Mouse (Mus musculus) fibroblast of lung, adult 2 months (primary cell): ENCODE data around the gene Slc45a3.

Experiments
- DNase-seq: peaks from one replicate; pipeline ENCODE4 v3.0.0-alpha.2; 2011; ENCODE audit warnings: low read depth

The Slc45a3 gene

DNA sequence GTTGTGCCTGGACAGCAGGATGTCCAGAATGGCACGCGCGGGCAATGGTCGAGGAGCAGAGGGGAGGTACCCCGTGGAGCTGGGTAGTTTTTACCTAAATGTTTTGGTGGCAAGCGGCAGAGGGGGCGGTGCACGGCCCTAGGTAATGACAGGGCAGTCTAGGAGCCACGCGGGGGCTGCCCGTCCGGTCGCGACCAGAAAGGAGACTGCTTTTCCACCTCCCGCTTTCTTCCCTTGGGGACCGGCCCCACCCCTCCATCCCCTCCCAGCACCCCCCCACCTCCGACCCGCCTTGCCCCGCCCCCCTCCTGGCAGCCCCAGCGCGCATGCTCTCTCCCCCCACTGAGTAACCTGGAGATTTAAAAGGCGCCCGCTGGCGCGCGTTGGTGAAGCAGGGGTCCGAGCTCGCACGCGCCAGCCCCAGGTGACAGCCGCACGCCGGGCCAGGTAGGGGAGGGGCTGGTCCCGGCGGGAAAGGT lies at the start of gene Slc45a3:
Gene Slc45a3 (plus strand): TSS at position 362 of the 479 bp plus-strand sequence.
- DNase-seq = no peak

DNA sequence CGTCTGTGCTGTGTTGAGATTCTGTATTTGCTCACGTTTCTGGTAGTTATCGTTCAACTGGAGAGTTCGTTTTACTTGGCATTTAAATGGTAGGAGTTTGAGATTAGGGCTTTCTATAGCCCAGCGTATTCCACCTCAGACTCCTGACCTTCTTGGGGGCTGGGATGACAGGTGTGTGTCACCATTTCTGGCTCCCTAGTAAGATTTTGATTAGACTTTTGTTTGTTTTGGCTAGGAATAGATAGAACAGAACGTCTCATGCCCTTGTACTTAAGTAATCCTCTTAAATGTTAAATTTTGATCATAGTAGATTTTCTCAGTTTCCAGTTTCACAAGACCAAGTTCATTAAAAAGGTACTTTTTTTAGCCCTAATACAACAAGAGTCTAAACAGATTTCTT lies 45.1 kb upstream of the Slc45a3 start:
- no peak for DNase-seq

DNA sequence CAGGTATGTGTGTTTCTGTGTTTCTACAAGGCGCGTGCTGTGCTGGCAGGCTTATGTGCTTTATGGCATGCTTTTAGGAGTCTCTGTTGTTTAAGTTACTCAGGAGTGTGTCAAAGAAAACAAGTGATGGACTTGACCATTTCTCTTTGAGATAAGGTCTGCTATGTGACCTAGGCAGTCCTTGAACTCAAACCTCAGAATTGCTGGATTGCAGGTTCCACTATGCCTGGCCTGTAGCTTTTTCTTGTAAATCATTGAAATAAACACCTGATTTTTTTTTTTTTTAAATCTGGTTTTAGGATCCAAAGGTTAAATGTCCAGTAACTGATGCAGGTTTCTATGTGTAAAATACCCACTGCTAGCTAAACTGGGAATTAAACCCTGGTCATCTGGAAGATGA lies 43.7 kb upstream of the Slc45a3 start:
- no peak for DNase-seq

DNA sequence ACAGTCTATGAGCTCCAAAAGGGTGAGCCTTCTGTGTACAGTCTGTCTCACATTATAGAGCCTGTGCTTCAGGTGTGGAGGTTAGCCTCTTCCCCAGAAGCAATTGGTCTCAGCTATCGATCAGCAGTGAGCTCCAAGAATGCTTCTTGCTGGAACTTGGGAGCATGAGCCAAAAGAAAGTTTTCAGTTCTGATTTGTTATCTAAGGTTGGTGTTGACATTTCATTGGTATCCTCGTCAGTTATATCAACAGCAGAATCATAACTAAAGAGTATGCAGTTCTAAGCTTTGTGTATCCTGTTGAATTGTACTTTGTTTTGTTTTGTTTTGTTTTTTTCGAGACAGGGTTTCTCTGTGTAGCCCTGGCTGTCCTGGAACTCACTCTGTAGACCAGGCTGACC lies 40.7 kb upstream of the Slc45a3 start:
- DNase-seq = no peak

DNA sequence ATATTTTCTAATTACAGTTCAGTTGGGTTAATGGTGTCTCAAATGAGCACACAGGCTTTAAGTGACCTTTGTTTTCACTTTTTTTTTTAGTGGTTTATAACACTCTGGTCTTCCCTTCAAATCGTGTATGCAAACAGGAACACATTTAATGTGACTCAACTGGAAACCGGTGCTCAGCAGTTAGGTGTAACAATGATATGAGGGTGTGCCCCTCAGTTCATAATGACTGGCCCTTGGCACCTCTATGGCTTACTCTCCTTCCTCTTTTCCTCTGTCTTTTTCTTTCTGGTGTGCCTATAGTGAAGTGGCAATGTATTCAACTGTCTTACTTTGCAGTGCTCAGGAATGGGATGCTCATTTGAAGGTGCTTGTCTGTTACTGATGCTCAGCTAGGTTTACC lies 29.3 kb upstream of the Slc45a3 start:
- no peak for DNase-seq

DNA sequence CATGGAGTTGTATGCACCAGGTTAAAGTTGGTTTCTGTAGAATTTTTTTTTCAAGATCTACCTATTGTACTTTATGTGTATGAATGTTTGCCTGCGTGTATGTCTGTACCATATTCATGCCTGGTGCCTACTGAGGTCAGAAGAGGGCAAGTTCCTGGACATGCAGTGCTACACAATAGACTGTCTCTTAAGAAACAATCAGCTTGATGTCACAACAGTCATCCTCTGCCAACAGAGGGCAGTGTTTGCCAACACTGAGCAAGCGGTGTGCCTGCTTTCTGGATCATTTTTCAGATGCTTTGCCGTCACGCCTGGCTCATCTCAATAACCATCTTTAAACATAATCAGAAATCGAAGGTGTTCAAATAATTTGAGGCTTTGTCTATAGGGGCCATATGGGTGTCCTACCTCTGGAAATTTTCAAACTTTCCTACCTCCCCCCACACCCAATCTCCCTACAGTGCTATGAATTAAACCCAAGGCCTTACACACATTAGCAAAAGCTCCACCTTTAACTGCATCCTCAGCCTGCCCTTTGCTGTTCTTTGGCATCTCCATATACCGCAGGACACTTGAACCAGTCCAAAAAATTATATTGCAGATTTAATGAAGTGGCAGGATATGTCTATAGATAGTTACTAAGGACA lies 25.0 kb upstream of the Slc45a3 start:
- peak; percentile 27 for DNase-seq

DNA sequence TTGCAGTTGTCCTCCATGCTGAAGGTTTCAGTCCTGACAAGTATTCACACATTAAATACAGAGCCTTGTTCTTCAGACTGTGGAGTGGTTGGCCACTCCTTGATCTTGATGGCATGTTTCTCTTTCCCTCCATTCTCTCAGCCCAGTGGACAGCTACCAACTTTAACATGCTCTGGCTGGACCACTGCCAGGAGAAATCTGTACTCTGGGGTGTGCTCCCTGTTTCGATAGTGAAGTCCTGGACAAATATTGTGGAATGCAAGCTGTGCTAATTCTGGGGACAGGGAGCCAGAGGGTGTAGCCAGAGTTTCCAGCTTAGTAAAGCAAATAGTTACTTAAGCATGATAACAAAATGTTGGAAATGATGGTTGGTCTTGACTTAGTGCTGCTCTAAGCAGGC lies 24.0 kb upstream of the Slc45a3 start:
- DNase-seq = no peak

DNA sequence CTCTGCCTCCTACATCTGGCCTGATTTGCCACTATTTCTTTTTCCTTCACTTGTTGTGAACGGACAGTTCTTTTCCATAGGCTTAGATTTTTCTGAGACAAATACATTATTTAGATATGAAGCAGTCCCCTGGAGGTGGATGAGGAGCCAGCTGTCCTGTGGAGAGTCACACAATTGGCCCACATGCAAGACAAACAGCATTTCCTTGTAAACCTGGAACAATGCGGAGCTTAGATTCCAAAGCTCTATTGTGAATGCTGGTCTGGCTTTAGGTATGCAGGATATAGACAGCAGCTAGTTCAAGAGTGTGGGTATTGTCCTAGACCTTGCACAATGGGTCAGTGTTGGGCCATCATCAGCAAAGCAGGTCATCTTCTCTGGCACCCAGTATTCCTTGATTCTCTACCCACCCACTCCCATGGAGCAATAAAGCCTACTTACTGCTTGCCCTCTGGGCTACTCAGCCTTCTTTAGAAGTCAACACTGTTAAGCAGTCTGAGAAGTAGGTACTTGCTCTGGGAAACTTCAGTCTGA lies 22.0 kb upstream of the Slc45a3 start:
- no peak for DNase-seq

DNA sequence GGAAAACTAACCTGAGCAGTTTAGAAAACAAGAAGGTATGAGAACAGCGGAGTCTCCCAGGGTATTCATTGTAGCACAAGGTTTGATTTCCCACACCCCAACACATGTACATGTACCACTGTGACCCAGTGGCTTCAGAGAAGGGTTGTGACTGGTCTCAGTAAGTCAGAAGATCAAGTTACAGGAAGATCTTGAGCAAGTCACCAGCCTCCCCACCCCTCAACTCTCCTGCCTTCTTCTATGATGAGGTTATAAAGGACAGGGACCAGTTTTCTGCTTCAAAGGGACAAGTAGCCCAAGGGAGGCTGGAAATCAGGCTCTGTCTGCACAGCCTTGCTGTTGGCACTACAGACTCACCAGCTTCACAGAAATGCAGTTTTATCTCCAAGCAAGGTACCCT lies 21.3 kb upstream of the Slc45a3 start:
- DNase-seq = no peak

DNA sequence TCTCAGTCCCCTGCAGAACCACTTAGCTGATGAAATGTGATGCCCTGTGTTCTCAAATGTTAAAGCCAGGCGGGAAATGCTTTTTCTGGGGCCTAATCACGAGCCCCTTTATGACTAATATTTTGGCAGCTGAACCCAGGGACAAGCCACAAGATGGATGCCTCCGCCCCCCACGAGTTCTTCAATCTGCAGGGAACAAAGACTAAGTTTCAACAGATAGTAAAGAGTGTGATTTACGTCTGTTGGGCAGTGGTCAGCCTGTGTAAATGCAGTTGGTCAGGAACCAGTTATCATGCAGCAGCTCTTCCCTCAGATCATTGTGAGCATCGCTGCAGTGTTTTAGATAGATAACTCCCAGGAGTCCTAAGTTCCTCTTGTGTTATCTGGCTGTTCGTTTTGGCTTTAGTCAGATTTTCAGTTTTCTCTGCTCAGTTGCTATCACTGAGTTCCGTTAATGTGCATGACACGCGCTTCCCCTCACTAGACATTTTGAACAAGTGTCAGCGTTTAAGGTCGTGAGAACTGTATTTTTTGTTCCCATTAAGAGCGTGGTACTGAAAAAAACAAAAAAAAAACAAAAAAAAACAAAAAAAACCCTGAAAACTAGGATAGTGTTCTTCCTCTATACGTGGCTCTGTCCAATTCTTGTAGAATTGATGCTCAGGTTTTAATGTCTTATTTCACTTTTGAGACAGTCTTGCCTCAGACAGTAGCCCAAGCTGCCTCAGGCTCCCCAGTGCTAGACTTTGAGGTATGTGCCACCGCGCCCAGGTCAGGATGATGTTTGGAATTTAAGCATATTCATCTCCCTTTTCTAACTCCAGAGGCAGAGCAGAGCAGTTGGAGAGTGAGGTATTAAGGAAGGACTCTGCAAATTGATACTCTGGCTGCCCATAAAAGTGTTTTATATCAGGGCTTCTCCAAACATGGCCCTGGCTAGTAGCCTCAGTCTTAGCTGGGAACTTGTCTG lies 19.9 kb upstream of the Slc45a3 start:
- peak; percentile 29 for DNase-seq

DNA sequence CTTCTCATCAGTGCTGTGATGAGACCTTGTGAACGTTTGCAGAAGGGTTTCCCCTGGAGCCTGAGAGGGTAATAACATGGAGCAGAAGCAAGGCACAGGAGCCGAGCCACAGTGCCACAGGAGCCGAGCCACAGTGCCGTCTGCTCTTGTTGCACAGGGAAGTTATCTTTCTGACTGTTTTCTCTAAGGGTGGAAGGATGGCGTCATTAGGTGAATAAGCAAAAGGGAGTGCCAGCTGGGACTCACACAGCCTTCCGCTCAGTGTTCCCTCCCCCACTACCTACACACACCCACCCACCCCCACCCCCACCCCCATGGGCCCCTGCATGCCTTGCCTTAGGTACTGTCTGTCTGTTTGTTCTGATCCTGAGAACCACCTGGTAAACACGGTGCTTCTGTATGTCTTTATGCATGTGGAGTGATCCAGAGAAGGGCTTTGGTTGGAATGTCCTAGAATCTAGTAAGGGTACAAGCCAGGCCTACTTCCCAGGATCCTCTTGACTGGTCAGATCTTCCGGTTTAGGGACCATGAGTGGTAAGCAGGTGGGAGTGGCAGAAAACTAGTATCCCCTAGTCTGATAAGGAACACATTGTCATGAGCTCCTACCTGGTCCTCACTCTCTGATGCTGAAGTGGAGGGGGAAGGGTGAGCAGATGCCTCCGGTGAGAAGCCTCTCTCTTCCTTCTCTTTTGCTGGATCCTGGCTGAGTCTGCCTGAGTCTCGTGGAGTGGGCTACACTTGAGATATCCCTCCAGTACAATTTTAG lies 16.9 kb upstream of the Slc45a3 start:
- DNase-seq = no peak

DNA sequence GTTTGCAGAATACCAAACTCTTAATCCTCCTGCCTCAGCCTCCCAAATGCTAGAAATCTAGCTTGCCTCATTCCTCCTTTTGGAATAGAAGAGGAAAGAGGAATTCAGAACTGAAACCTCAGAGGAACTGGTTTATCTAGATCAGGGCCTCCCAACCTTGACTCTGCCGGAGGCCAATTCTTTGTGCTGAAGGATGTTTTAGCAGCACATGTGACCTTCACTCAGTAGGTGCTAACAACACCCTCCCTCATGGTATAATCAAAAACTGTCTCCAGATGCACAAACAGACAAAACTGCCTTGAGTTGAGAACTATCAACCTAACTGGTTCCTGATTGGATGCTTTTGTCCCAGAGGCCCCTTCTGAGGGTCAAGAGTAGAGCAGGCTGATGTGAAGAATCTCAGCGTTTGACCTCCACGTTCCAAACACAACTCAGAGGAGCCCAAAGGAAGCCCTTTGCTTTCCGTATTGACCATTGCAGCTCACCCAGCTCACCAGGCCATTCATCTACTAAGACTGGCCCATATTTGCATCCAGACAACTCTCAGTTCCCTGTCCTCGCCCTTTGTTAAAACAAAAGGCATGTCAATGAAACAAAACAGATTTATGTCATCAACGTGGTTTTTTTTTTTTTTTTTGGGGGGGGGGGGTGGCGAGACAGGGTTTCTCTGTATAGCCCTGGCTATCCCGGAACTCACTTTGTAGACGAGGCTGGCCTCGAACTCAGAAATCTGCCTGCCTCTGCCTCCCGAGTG lies 16.1 kb upstream of the Slc45a3 start:
- no peak for DNase-seq

DNA sequence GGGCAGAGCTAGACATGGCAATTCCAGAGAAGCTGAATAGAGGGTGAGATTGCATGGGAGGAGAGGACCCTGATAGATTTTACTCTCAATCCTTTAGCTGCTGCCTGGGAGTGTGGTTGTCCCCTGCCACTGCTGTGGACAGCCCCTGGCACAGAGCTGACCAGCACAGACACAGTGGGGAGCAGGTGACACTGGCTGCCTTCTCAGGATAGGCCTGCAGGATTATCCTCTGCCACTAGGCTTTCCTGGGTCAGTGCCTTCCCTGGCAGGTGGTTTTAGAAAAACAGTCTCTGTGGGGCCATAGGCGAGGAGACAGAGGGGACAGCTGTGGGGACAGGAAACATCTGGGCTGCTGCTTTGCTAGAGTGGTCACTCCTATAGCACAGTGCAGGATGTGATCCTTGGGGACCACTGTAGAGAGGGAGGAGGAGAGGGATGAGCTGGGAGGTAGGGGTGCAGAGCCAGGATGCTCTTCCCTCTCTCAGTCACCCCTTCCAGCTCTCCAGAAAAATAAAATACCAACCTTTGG lies 14.7 kb upstream of the Slc45a3 start:
- no peak for DNase-seq

DNA sequence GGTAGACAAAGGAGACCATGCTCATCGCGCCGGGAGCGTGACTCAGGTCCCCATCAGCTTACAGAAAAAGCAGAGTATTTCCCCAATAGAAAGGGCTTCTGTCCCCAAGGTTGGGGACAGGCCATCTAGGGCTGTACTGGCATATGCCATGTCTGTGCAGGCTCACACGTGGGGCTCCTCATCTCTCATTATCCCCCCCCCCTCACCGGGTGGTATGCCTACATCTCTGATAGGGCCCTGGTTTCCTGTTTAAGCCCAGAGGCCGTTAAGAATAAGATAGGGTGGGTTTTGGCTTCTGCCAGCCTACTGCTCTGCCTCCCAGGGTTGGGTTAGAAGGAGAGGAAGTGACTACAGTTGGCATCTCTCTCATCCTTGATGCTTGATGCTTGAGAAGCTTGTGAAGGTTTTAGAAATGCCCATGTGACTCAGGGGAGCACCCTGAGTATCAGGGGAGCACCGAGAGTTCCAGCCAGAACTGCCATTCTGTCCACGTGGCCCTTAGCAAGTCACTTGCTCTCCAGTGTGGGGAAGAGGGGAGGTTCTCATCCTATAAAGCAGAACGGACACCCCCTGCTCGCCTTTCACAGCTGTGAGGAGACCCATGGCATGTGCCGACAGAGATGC lies 8.4 kb upstream of the Slc45a3 start:
- DNase-seq = no peak

DNA sequence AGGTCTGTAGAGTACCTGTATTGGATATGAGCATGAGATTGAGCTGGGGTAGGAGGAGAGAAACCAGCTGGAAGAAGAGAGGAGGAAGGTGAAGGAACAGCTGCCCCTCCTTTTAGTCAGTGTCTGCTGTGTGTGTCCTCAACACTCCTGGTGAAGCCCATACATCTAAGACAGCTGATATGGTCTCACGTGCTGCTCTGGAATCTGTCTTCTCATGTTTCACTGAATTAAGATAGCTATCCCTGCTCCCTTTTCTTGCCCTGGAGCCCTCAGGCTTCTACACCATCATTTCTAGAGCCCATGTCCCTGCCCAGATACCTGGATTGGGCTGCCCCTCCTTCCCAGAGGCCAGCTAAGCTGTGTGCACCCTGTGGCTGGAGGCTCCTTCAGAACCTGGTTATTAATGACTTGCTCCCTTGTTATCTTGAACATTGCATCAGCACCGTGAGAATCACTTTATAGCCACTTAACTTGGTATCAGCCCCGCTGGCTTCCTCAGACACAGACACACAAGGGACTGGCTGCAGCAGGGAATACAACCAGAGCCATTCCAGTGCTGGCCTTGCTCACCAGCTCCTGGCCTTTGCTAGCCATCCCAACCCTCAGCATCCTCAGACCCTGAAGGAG lies 7.5 kb upstream of the Slc45a3 start:
- no peak for DNase-seq

DNA sequence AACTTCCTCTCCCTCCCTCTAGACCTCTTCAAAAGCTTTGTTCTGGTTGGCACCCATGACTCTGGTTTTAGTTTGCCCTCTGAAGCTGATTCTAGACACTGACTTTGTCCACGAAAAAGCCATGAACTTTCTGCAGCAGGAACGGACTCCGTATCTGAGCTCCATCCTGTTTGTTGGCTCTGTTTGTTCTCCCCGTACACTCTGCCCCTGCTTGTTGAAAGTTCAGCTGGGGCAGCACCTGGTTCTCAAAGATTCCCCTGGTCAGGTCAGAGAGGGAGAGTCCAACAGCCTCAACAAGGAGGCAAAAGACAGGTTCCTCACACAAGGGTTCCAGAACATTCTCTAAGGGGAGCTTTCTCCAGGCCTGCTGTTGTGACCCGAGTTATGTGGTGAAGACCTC lies 5.4 kb upstream of the Slc45a3 start:
- DNase-seq = no peak

DNA sequence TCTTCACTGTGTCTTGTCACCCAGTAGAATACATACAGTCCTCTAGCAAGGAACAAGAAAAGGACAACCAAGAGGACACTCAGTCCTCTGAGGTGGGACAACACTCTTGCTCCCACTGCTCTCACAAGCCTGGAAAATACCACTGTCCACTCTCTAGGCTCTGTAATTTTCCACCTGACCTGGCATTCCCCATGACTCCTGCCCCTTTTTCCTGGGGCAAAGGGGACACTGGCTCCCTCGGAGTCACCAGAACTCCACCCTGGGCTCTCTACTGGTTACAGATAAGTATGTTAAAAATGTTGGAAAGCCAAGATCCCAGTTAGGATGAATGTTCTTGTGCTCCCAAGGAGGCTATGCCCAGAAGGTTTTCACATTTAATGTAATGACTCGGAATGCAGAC lies 1.8 kb upstream of the Slc45a3 start:
- no peak for DNase-seq

DNA sequence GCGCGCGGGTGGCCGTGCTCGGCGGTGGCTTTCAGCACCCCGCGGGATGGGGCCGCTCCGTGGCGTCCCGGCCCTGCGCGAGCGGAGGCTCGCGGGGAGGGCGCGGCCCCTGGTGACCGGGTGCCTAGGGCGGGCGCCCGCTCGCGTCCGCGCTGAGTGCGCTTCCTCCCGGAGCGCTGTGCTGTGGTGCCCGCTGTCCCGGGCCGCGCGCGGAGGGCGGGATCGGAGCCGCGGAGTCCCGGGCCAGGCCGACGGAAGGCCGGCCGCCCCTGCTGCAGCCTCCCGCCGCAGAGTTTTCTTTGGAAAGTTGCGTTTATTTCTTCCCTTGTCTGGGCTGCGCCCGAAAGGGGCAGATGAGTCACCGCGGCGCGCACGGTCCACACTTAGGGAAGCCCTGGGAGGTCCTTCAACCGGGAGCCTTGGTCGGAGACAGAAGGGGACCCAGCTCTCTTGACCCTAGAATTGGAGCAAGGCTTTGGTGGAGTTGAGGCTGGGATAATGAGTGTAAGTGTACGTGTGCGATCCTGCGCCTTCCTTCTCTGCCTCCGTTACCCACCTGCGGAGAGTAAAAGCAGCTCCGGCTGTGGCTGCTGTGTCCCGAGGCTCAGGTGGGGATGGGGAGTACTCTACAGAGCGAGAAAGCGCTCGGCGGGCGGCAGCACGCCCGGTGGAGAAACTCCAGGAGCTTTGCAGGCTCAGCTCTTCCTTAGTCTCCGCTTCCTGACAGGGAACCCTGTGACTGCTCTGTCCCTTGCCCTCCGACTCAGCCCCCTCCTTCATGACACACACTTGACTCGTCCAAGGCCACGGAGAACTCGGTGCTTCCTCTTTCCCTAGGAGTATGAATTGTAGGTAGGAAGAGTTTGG lies 551 bp downstream of the Slc45a3 start:
- no peak for DNase-seq

DNA sequence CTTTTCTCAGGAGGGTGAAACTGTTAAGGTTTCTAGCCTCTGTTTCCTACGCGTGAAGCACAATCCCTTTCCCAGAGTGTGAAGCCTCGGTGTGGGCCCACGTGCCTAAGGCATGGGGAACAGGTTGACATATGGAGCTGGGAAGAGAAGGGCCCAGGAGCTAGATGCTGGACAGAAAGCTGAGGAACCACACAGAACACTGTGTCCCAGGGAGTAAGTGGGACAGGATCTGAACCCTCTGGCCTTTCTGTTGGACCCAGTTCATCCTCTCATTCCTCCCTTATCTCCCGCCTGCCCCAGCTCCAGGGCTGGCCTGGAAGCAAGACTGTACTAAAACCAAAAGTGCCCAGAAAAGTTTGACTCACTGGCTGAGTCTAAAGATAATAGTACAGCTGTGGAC lies 1.3 kb downstream of the Slc45a3 start:
- DNase-seq = no peak
